In the genomic region with DNA sequence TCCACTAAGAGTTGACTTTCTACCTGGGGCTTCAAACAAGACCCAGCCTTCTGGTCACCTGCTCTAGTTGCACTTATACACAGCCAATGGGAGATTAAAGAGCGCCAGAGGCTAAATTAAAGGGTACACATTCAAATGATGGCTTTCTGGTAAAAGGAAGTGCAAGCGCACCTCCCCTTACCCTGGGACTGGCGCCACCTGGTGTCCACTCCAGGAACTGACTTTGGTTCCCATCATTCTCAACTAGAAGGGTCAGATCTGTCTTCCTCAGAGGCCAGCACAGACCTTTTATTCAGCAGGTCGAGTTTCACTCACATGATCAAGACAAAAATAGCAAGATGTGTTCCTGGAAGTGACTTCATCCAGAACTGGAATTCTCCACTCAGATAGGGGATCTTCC, we compare ENCODE assay signal across 9 mouse cellular contexts.
DNase-seq lines count a peak whose midpoint lies in the region; ATAC-seq and TF ChIP-seq lines count a peak whose summit lies in the region.
"Had no signal": no experiment of that assay in that cellular context is flagged by ENCODE, and none has a peak within 500 bp of the region (broad histone marks: within the 10 kb centered on the region; RNA-seq: fewer than 3 reads in every experiment).

No protein-coding gene starts in this region.

- TF ChIP-seq CTCF in liver, embryonic 14.5 days (IDR thresholded peaks at IDR 0.05; ENCODE audit: low read depth), result peak; percentile 84
- TF ChIP-seq CTCF in small intestine, adult 2 months (IDR thresholded peaks at IDR 0.05; ENCODE audit: extremely low read depth, insufficient read length, insufficient replicate concordance, low read depth, low read length), result peak; percentile 82; the same call in 1 of the 2 replicates

- H3K27ac ChIP-seq in hindbrain, embryonic 10.5 days, result no peak overlapping the region
- no peak overlapping the region for H3K27ac ChIP-seq in hindbrain, embryonic 13.5 days
- no peak overlapping the region for H3K27ac ChIP-seq in liver, embryonic 14.5 days
- H3K27ac ChIP-seq in small intestine, adult 2 months (ENCODE audit: insufficient read depth, low read depth, low read length), result no peak overlapping the region
- H3K27ac ChIP-seq: limb, embryonic 15.5 days had no signal

- peaks cover 12% of the 10 kb centered on the region; the same call in 1 of the 2 replicates for H3K4me1 ChIP-seq in hindbrain, embryonic 10.5 days (replicated peaks)
- H3K4me1 ChIP-seq in hindbrain, embryonic 13.5 days (replicated peaks), result peaks cover 20% of the 10 kb centered on the region
- no peaks in the 10 kb centered on the region for H3K4me1 ChIP-seq in liver, embryonic 14.5 days (replicated peaks; ENCODE audit: control insufficient read depth in 2 of 2, insufficient read depth in 2 of 2, low read length in 1 of 2)
- H3K4me1 ChIP-seq in small intestine, adult 2 months (ENCODE audit: control insufficient read depth, insufficient read depth, insufficient read length, low read length), result no peaks in the 10 kb centered on the region

- H3K9ac ChIP-seq in hindbrain, embryonic 13.5 days, result no peak overlapping the region
- no peak overlapping the region for H3K9ac ChIP-seq in liver, embryonic 14.5 days (replicated peaks)
- H3K9ac ChIP-seq: limb, embryonic 15.5 days had no signal

- no peaks in the 10 kb centered on the region for H3K27me3 ChIP-seq in hindbrain, embryonic 10.5 days (ENCODE audit: insufficient read depth, poor library complexity, severe bottlenecking)
- H3K27me3 ChIP-seq in hindbrain, embryonic 13.5 days, result no peaks in the 10 kb centered on the region
- H3K27me3 ChIP-seq in liver, embryonic 14.5 days (ENCODE audit: control insufficient read depth, insufficient read depth, low read length), result no peaks in the 10 kb centered on the region
- no peaks in the 10 kb centered on the region for H3K27me3 ChIP-seq in small intestine, adult 2 months (ENCODE audit: control insufficient read depth, insufficient read depth, low read length)
- H3K27me3 ChIP-seq: limb, embryonic 15.5 days had no signal

- DNase-seq in hindbrain, embryonic 10.5 days (ENCODE audit: low spot score), result peak; percentile 60
- DNase-seq in CD4-positive helper T cell, adult 2 months (ENCODE audit: low read depth, low spot score), result peak; percentile 27
- peak; percentile 25 for DNase-seq in adrenal gland, adult 8-10 months
- DNase-seq in gastrocnemius, adult 18-20 months (ENCODE audit: low spot score), result peak; percentile 67
- peak in 1 of 3 experiments; percentile 13 for DNase-seq in liver, embryonic 14.5 days (ENCODE audit: low read depth in 3 of 3, low spot score in 3 of 3)
- DNase-seq in Muller cell, postnatal 12 days (ENCODE audit: inconsistent ontology term), result no peak

- H3K36me3 ChIP-seq in hindbrain, embryonic 10.5 days, result no peaks in the 10 kb centered on the region
- no peaks in the 10 kb centered on the region for H3K36me3 ChIP-seq in hindbrain, embryonic 13.5 days
- no peaks in the 10 kb centered on the region for H3K36me3 ChIP-seq in liver, embryonic 14.5 days (replicated peaks; ENCODE audit: control insufficient read depth, insufficient read depth, low read depth)
- no peaks in the 10 kb centered on the region for H3K36me3 ChIP-seq in small intestine, adult 2 months (ENCODE audit: control insufficient read depth, insufficient read depth, low read length)
- H3K36me3 ChIP-seq: limb, embryonic 15.5 days had no signal

- no peak for TF ChIP-seq EP300 in liver, embryonic 14.5 days (IDR thresholded peaks at IDR 0.05; ENCODE audit: low read depth)

- peaks cover 4% of the 10 kb centered on the region; the same call in 1 of the 2 replicates for H3K9me3 ChIP-seq in hindbrain, embryonic 10.5 days
- H3K9me3 ChIP-seq in hindbrain, embryonic 13.5 days, result peaks cover 10% of the 10 kb centered on the region; the same call in 1 of the 2 replicates
- no peaks in the 10 kb centered on the region; the same call in 1 of the 2 replicates for H3K9me3 ChIP-seq in liver, embryonic 14.5 days (ENCODE audit: control insufficient read depth, low read length)
- H3K9me3 ChIP-seq: limb, embryonic 15.5 days had no signal

- H3K4me3 ChIP-seq in hindbrain, embryonic 10.5 days, result no peak overlapping the region
- H3K4me3 ChIP-seq in hindbrain, embryonic 13.5 days, result no peak overlapping the region
- H3K4me3 ChIP-seq in liver, embryonic 14.5 days (ENCODE audit: insufficient read depth in 1 of 2, low read depth in 2 of 2, low read length in 2 of 2), result no peak overlapping the region
- H3K4me3 ChIP-seq in small intestine, adult 2 months (ENCODE audit: low read depth, low read length), result no peak overlapping the region
- H3K4me3 ChIP-seq: limb, embryonic 15.5 days had no signal

- H3K4me2 ChIP-seq in hindbrain, embryonic 13.5 days, result no peak overlapping the region
- H3K4me2 ChIP-seq in liver, embryonic 14.5 days (ENCODE audit: low read depth), result no peak overlapping the region
- H3K4me2 ChIP-seq: limb, embryonic 15.5 days had no signal

- WGBS in hindbrain, embryonic 10.5 days, result 53% methylated on average over 4 of the region's 4 CpGs
- WGBS in hindbrain, embryonic 13.5 days, result 55% methylated on average over 4 of the region's 4 CpGs
- 31% methylated on average over 4 of the region's 4 CpGs for WGBS in liver, embryonic 14.5 days (ENCODE audit: insufficient replicate concordance)
- WGBS in small intestine, adult 2 months, result 29% methylated on average over 4 of the region's 4 CpGs

- ATAC-seq in hindbrain, embryonic 13.5 days (ENCODE audit: low FRiP score), result no peak
- ATAC-seq in liver, embryonic 14.5 days (ENCODE audit: insufficient read depth), result no peak

- no peak for TF ChIP-seq POLR2A in small intestine, adult 2 months (IDR thresholded peaks at IDR 0.05; ENCODE audit: low read depth, low read length)
